Mouse (Mus musculus) lung, embryonic 14.5 days (tissue): ENCODE results near the gene Pde6b. TPM values are rescaled to one million over a fixed set of nuclear protein-coding genes. Genes with fewer than 3 reads are reported as not detected.
A peak's percentile ranks its signal among the peaks of the same experiment; 100 is the strongest.

Source experiments
- ATAC-seq: fragments of 200-750 bp; cut with Nextera tagmentation; 2 replicates; pipeline ENCODE4 v1.8.0; 2017; ENCODE audit warnings: mild to moderate bottlenecking, moderate TSS enrichment, moderate library complexity; ENCODE audit not compliant: insufficient read depth
- DNase-seq: peaks from one replicate; pipeline ENCODE4 v3.0.0-alpha.2; 2015
- H3K27ac ChIP-seq: fragments of 300-500 bp; sonication (generic); 2 replicates; pipeline ENCODE4 v1.5.1; 2014; ENCODE audit warnings: low read depth, mild to moderate bottlenecking, moderate library complexity
- H3K27me3 ChIP-seq: fragments of 300-500 bp; sonication (generic); 2 replicates; pipeline ENCODE4 v1.6.1; 2014; ENCODE audit warnings: low read length, control low read depth; ENCODE audit not compliant: insufficient read depth
- H3K36me3 ChIP-seq: fragments of 300-500 bp; sonication (generic); 2 replicates; pipeline ENCODE4 v1.6.1; 2014; ENCODE audit warnings: control low read depth; ENCODE audit not compliant: insufficient read depth
- H3K4me1 ChIP-seq: fragments of 300-500 bp; sonication (generic); 2 replicates; pipeline ENCODE4 v1.6.1; 2014; ENCODE audit warnings: antibody characterized with exemption, control low read depth; ENCODE audit not compliant: insufficient read depth
- H3K4me2 ChIP-seq: fragments of 300-500 bp; sonication (generic); 2 replicates; pipeline ENCODE4 v1.6.1; 2014; ENCODE audit warnings: mild to moderate bottlenecking
- H3K4me3 ChIP-seq: fragments of 300-500 bp; sonication (generic); 2 replicates; pipeline ENCODE4 v1.5.1; 2014; ENCODE audit warnings: low read depth, low read length
- H3K9ac ChIP-seq: fragments of 300-500 bp; sonication (generic); 2 replicates; pipeline ENCODE4 v1.6.1; 2014
- H3K9me3 ChIP-seq: fragments of 300-500 bp; sonication (generic); 2 replicates; pipeline ENCODE4 v1.6.1; 2016; ENCODE audit warnings: low read depth, low read length, control low read depth
- CTCF ChIP-seq: IDR thresholded peaks from 2 replicates; pipeline ENCODE4 v1.5.1; 2016; ENCODE audit warnings: antibody characterized with exemption, low read depth
- WGBS: fragments of 180-500 bp; shearing (Covaris S2); extraction: QIAGEN DNeasy Blood & Tissue Kit; methylation state at CpG from one replicate; pipeline ENCODE4 v1.1.7; 2014; 5-methylcytosine and 5-hydroxymethylcytosine counted together
- polyA plus RNA-seq: library from polyadenylated mRNA; unstranded; fragments of >200 nt; fragmentation: Nextera tagmentation; extraction: Ambion mirVana; gene quantifications from 2 replicates; pipeline ENCODE4 v1.2.1, GENCODE M21; 2014

The Pde6b gene
- polyA plus RNA-seq, 1 experiment from 2014 or later, result 0.12 TPM

DNA sequence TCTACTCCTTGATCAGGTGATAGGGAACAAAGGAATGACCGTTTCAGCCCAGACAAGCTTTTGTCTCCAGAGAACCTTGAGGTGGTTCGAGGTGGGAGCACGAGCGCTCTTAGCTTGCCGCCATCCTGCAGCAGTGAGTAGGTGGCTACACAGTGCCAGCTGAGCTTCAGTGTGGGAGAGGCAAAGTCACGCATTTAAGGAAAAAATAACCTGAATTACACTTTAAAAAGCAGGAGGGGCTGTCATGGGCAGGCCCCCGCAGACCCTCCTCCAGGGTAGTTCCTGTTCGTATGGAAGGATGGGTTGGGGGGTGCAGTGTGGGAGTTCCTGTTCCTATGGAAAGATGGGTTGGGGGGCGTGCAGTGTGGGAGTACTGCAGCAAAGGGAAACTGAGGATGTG lies 28.7 kb upstream of the Pde6b start:
- Histone ChIP-seq H3K27ac (no peak overlapping the region), H3K9ac (no peak overlapping the region), H3K27me3 (peaks cover 8% of the 10 kb centered on the region), H3K4me3 (no peak overlapping the region), H3K9me3 (no peaks in the 10 kb centered on the region), H3K4me1 (no peaks in the 10 kb centered on the region), H3K36me3 (no peaks in the 10 kb centered on the region), H3K4me2 (no peak overlapping the region)
- ATAC-seq (no peak), DNase-seq (no peak)
- 78% methylated on average over 9 of the region's 9 CpGs for WGBS
- no peak for TF ChIP-seq CTCF

DNA sequence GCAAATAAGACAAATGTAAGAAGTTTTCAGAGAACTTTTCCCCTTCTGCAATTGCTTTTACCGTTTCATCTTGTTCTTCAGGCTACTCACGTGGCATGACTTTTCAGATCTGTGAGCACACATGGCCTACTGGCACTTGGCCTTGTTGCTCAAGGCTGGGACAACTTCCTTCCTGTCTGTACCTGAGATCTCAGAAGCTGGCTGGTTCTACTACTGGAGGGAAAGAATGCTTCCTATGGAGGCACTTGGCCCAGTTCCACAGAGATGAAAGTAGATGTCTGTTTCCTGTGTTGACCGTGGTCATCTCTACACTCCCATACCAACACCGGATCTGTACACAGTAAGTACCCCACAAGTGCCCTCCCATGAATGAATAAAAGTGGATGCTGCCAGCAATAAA lies 28.0 kb upstream of the Pde6b start:
- Histone ChIP-seq H3K27me3 (peaks cover 15% of the 10 kb centered on the region), H3K27ac (no peak overlapping the region), H3K9ac (no peak overlapping the region), H3K4me1 (no peaks in the 10 kb centered on the region), H3K36me3 (no peaks in the 10 kb centered on the region), H3K9me3 (no peaks in the 10 kb centered on the region), H3K4me2 (no peak overlapping the region), H3K4me3 (no peak overlapping the region)
- ATAC-seq (no peak), DNase-seq (peak; percentile 8)
- 84% methylated on average over 4 of the region's 4 CpGs for WGBS
- no peak for TF ChIP-seq CTCF

DNA sequence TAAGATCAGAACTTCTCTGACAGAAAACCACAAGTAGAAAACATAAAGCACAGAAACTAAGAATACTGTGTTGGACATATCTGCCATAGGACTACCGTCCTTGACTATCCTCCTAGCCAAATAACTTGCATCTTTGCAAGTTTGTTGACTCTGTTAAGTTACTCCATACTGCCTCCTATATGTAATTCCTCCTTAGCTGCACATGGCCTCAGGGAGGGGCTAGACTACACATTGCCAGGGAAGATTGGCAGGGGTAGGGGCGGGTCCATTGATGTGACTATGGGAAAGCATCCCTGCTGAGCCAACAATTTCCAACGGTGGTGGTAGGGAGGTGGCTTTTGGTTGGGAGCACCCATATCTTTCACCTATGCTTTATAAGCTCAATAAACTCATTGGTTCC lies 25.9 kb upstream of the Pde6b start:
- Histone ChIP-seq H3K27me3 (peaks cover 36% of the 10 kb centered on the region), H3K9ac (no peak overlapping the region), H3K4me1 (peaks cover 6% of the 10 kb centered on the region; the same call in 1 of the 2 replicates), H3K9me3 (no peaks in the 10 kb centered on the region), H3K27ac (no peak overlapping the region), H3K4me3 (no peak overlapping the region), H3K36me3 (no peaks in the 10 kb centered on the region), H3K4me2 (no peak overlapping the region)
- WGBS, result 26% methylated on average over 3 of the region's 3 CpGs
- no peak for ATAC-seq
- 0 out of 2 replicates have a peak, but pooled peaks have one; percentile 8 for TF ChIP-seq CTCF
- peak; percentile 3 for DNase-seq

DNA sequence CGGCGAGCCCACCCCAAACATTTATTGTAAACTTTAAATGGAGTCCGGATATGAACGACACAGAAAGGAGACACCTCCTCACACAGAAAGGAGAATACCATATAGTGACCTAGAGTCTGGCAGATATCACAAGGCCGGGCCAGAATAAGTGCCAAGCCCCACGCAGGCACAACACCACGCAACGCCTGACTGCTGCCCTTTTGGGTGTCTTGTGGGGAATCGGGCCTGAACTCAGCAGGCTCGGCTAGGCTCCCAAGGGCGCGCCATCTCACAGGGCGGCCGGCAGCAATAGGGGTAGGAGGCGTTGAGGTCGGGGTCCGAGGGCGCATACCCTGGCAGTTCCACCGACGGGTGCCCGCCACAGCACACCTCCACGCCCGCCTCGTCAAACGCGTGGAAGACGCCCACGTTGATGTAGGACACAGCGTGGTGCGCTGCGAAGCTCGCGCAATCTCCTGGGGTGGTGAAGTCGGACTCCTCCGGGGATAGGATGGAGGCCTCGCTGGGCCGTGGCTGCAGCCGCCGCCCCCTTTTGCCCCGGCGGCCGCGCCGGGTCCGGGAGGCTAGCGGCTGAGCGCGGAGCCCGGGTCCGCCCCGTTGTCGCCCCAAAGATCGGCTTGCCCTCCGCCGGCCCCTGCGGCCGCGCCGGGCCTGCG lies 21.7 kb upstream of the Pde6b start:
- peaks cover 75% of the 10 kb centered on the region for H3K27me3 ChIP-seq
- H3K4me3 ChIP-seq, result peak overlapping the region; percentile 50
- WGBS, result 2% methylated on average over 57 of the region's 60 CpGs
- peak; percentile 35; the same call in 1 of the 2 replicates for ATAC-seq
- H3K9ac ChIP-seq, result peak overlapping the region; percentile 38
- no peaks in the 10 kb centered on the region for H3K36me3 ChIP-seq
- H3K4me2 ChIP-seq, result peak overlapping the region; percentile 91
- TF ChIP-seq CTCF, result no peak
- no peaks in the 10 kb centered on the region for H3K9me3 ChIP-seq
- DNase-seq, result no peak
- H3K27ac ChIP-seq, result no peak overlapping the region
- H3K4me1 ChIP-seq, result peaks cover 11% of the 10 kb centered on the region; the same call in 1 of the 2 replicates

DNA sequence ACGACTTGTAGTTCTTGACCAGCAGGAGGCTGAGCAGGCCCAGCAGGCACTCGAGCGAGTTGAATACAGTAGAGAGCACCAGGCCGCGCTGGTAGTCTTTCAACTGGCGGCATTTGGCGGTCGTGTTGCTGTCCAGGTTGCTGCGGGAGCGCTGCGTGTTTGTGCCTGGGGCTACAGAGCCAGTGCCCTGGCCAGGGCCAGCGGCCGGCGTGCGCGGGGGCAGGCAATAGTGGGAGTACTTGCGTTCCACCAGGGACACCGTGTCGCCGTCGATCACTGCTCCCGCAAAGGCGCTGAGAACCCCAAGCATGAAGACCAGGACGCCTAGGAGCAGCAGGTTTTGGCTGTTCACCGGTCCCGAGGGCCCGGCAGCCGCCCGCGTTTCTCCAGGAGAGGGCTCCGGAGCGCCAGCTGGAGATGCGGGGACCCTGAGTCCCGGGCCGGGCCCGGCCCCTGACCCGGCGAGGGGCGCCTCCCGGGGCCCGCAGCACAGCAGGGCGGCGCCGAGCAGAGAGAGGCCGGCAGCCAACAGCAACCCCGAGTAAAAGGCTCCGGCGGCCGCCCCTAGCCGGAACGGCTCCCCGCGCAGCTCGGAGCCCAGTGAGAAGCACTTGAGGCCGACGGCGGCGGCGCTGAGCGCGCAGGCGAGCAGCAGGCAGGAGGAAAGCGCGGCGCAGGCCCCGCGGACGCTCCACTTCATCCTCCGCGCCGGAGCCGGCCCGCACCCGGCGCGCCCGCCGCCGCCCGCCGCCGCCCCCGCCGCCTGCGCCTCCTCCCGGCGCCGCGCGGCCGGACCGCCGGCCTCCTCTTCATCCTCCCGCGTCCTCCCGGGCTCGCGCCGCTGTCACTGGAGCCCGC lies 21.0 kb upstream of the Pde6b start:
- H3K4me2 ChIP-seq, result peak overlapping the region; percentile 91
- peaks cover 82% of the 10 kb centered on the region for H3K27me3 ChIP-seq
- DNase-seq, result peak; percentile 59
- no peaks in the 10 kb centered on the region for H3K9me3 ChIP-seq
- TF ChIP-seq CTCF, result peak; percentile 37
- H3K27ac ChIP-seq, result no peak overlapping the region
- peak overlapping the region; percentile 38 for H3K9ac ChIP-seq
- peaks cover 11% of the 10 kb centered on the region; the same call in 1 of the 2 replicates for H3K4me1 ChIP-seq
- peak overlapping the region; percentile 50 for H3K4me3 ChIP-seq
- H3K36me3 ChIP-seq, result no peaks in the 10 kb centered on the region
- peak; percentile 69 for ATAC-seq
- WGBS, result under 1% methylated on average over 67 of the region's 100 CpGs

DNA sequence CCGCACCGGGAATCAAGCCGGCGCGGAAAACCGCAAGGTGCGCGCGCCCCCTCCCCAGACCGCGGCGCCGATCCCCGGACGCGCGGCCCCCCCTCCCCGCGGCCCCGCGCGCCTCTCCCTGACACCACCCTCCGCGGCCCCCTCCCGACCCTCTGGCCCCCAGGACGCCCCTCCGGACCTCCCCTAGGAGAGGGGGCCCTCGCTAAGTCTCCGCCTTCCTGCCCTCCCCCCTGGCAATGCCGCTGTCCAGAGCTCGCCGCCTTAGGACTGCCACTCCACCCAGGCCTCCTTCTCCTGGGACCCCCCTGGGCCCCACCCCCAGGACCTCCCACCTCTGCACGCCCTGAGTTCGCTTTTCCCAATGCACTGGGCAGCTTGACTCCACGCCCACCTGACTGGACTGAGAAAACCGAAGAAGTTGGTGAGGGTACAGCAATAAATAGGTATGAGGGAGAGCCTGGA lies 20.3 kb upstream of the Pde6b start, which contains the start of gene Gm42517:
Gm42517 (minus strand) TSS at position 52 of the 462 bp plus-strand sequence.
- H3K4me3 ChIP-seq, result peak within 1 kb of the TSS; percentile 50
- H3K36me3 ChIP-seq, result no peaks in the 10 kb centered on the region
- peak within 1 kb of the TSS; percentile 91 for H3K4me2 ChIP-seq
- ATAC-seq, result 0 out of 2 replicates have a peak, but pooled peaks have one; percentile 30
- H3K9me3 ChIP-seq, result no peaks in the 10 kb centered on the region
- H3K27me3 ChIP-seq, result peaks cover 88% of the 10 kb centered on the region
- H3K9ac ChIP-seq, result peak within 1 kb of the TSS; percentile 38
- under 1% methylated on average over 11 of the region's 36 CpGs for WGBS
- peaks cover 11% of the 10 kb centered on the region; the same call in 1 of the 2 replicates for H3K4me1 ChIP-seq
- H3K27ac ChIP-seq, result no peak within 1 kb of the TSS
- DNase-seq, result no peak
- TF ChIP-seq CTCF, result no peak

DNA sequence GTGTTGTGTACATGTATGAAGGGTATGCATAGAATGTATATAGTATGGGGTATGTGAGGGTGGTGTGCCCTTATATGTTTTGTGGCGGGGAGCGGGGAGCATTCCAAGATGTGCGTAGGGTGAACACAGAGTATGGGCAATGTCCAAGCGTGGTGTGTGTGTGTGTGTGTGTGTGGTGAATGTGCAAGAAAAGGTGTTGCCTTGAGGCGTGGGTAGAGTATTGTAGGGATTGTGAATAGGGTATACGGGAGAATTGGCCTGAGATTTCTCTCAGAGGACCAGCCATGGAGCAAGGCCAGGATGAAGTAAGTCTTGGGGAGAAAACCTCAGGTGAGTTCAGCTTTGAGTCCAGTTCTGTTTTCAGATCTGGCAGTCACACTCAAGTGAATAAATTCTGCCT lies 19.7 kb upstream of the Pde6b start:
- H3K27ac ChIP-seq, result no peak overlapping the region
- 0 out of 2 replicates have a peak, but pooled peaks have one; percentile 14 for ATAC-seq
- DNase-seq, result no peak
- no peak overlapping the region for H3K9ac ChIP-seq
- 9% methylated on average over 6 of the region's 6 CpGs for WGBS
- peaks cover 11% of the 10 kb centered on the region; the same call in 1 of the 2 replicates for H3K4me1 ChIP-seq
- H3K27me3 ChIP-seq, result peaks cover 92% of the 10 kb centered on the region
- H3K36me3 ChIP-seq, result no peaks in the 10 kb centered on the region
- H3K9me3 ChIP-seq, result no peaks in the 10 kb centered on the region
- H3K4me2 ChIP-seq, result peak overlapping the region; percentile 91
- no peak for TF ChIP-seq CTCF
- H3K4me3 ChIP-seq, result peak overlapping the region; percentile 50
